Mouse (Mus musculus) G1E (cell line): ENCODE measurements at regions not wholly inside any gene's neighbourhood (a gene's known extent, or its start where the extent isn't known, plus 50 kb on each side); places are given as distances from the start of the nearest gene placed in this dataset.

ENCODE experiments used
- ATAC-seq: 2 replicates; pipeline ENCODE4 v1.8.0; 2016; ENCODE audit warnings: mild to moderate bottlenecking; ENCODE audit not compliant: insufficient number of reproducible peaks, poor library complexity, low FRiP score, severe bottlenecking; ENCODE audit errors: extremely low read depth
- DNase-seq: peaks from one replicate; pipeline ENCODE4 v3.0.0; 2012; ENCODE audit warnings: low spot score
- H3K27me3 ChIP-seq: 2 replicates; pipeline ENCODE4 v1.6.1; 2012; ENCODE audit warnings: mild to moderate bottlenecking, low read length, inconsistent platforms; ENCODE audit not compliant: insufficient read depth
- H3K36me3 ChIP-seq: replicated peaks from 2 replicates; pipeline ENCODE3; 2012; ENCODE audit warnings: mild to moderate bottlenecking, inconsistent platforms
- H3K4me1 ChIP-seq: 2 replicates; pipeline ENCODE4 v1.6.1; 2012; ENCODE audit warnings: low read depth, low read length, inconsistent platforms, mixed read lengths; ENCODE audit not compliant: insufficient read depth
- H3K4me3 ChIP-seq: 2 replicates; pipeline ENCODE4 v1.5.1; 2012; ENCODE audit warnings: low read depth, mild to moderate bottlenecking, inconsistent platforms, low read length, moderate library complexity, mixed read lengths
- H3K9me3 ChIP-seq: replicated peaks from 2 replicates; pipeline ENCODE4 v1.6.1; 2012; ENCODE audit warnings: inconsistent platforms
- CTCF ChIP-seq: IDR thresholded peaks from 2 replicates; pipeline ENCODE4 v1.5.1; 2012; ENCODE audit warnings: low read depth, low read length, inconsistent platforms, mixed read lengths
- GATA1 ChIP-seq: IDR thresholded peaks from 2 replicates; pipeline ENCODE4 v1.6.1; 2012; ENCODE audit warnings: borderline replicate concordance, low read length, inconsistent platforms, mixed read lengths
- GATA2 ChIP-seq: IDR thresholded peaks from 2 replicates; pipeline ENCODE4 v1.6.1; 2012; ENCODE audit warnings: low read depth, low read length, inconsistent platforms, borderline replicate concordance
- POLR2AphosphoS5 ChIP-seq: IDR thresholded peaks from 2 replicates; pipeline ENCODE4 v1.6.1; 2012; ENCODE audit warnings: low read depth, low read length, inconsistent platforms; ENCODE audit not compliant: insufficient replicate concordance
- TAL1 ChIP-seq: conservative IDR thresholded peaks from 2 replicates; pipeline ENCODE4 v1.6.1; 2012; ENCODE audit warnings: low read depth, low read length, inconsistent platforms, mixed read lengths

DNA sequence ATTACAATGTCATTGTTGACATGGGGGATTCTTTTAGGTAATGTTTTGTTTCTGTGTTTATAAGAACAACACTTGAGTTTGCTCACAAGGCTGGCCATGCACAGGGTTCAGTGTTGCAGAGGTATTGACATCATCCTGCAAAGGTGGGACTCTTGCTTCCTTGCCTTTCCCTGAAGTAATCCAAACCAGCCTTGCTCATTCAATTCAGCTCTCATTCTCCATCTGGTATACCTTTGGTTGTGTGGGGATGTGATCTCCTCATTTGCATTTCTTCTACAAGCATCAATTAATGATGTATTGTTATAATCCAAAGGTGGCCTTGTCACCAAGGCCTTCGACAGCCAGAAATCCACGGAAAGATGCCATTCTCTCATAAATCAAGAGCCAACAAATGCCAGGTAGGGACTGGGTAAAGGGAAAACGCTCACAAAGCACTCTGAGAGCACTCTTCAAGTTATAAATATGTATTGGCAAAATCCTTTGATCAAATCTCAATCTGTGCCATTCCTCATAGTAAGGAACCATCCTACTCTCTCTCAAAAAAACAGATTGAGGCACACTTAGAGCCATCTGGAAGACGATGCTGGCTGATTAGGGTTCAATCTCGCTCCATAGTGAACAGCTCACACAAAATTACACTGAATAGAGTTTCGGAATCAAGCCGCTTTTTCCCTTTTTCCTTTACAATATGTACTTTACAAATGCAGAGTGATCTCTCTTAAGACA is 435.1 kb downstream of the Klf5 start:
- Histone ChIP-seq H3K9me3 (peaks cover 23% of the 10 kb centered on the region), H3K4me1 (no peaks in the 10 kb centered on the region), H3K27me3 (no peaks in the 10 kb centered on the region), H3K4me3 (no peak overlapping the region), H3K36me3 (no peaks in the 10 kb centered on the region)
- no peak for TF ChIP-seq POLR2AphosphoS5
- TF ChIP-seq GATA1: no peak
- no peak for TF ChIP-seq GATA2
- no peak for TF ChIP-seq TAL1
- TF ChIP-seq CTCF: no peak
- ATAC-seq: no peak
- DNase-seq: no peak

DNA sequence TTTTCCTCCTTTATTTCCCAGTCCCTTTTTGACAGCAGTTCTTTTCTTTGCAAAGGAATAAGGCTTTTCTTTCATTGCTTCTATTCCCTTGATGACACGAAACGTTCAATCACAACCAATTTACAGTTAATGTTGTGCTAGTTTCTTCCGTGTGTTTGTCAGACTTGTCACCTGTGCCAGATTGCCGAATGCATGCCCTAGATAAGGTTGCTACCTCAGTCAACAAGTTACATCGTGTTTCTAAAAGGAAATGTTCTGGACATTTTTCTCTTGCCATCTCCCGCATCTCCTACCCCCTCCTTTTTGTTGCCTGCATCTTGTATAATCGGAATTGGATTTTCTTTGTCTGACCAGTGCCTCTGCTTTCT is 435.7 kb downstream of the Klf5 start:
- no peaks in the 10 kb centered on the region for H3K4me1 ChIP-seq
- ATAC-seq (no peak), DNase-seq (no peak)
- no peak overlapping the region for H3K4me3 ChIP-seq
- no peaks in the 10 kb centered on the region for H3K36me3 ChIP-seq
- peaks cover 23% of the 10 kb centered on the region for H3K9me3 ChIP-seq
- H3K27me3 ChIP-seq: no peaks in the 10 kb centered on the region
- TF ChIP-seq TAL1 (no peak), GATA1 (no peak), POLR2AphosphoS5 (no peak), CTCF (no peak), GATA2 (no peak)

DNA sequence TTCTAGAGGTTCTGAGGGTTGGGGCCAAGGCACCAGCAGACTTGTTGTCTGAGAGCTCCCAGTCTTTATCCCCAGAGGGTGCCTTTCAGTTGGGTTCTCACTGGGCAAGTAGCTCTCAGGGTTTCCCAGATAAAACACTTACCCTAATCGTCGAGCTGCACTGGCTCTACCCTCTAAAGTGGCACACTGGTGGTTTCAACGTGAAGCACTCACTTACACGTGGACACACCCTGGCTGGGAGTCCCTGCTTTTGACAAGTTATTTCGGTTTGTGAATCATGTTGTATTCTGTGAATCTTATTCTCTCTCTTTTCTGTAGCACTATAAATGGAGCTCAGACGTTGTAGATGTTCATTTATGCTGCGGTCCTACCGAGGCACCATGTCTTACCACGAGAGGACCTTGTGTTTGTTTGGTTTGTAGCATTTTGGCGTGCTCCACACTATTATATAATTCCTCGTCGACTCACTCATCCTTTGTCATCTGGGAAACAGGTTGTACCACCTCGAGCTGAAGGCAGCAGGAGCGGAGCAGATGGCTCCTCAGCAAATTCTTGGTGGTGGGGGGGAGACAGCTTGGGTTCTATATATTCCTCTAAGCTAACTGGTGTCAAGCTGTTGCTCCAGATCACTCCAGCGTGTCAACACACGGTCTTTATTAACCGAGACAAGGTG is 445.3 kb downstream of the Klf5 start:
- DNase-seq (no peak), ATAC-seq (no peak)
- H3K9me3 ChIP-seq: peaks cover 34% of the 10 kb centered on the region
- no peaks in the 10 kb centered on the region for H3K36me3 ChIP-seq
- H3K4me1 ChIP-seq: no peaks in the 10 kb centered on the region
- TF ChIP-seq GATA2 (no peak), CTCF (no peak), GATA1 (no peak), TAL1 (no peak), POLR2AphosphoS5 (no peak)
- H3K27me3 ChIP-seq: no peaks in the 10 kb centered on the region
- H3K4me3 ChIP-seq: no peak overlapping the region

DNA sequence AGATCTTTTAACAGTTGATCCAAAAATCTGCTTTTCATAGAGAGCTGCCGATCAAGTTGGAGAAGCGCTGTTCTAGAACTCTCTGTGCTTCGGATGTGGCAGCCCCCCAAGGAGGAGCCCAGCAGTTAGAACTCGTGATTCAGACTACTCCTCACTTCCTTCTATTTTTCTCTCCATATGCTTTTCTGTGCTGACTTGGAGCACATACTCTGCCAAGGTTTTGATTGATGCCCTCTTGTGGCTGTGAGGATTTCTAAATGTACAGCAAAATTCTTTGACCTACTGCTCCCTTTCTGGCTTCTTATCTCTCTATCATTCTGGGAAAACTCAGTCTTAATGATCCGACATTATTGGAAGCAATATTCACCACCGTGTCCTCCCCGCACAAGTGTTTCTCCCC is 446.7 kb downstream of the Klf5 start:
- no peaks in the 10 kb centered on the region for H3K4me1 ChIP-seq
- no peak for TF ChIP-seq GATA2
- TF ChIP-seq GATA1: no peak
- no peak for TF ChIP-seq CTCF
- TF ChIP-seq TAL1: no peak
- TF ChIP-seq POLR2AphosphoS5: no peak
- H3K27me3 ChIP-seq: no peaks in the 10 kb centered on the region
- no peak for DNase-seq
- H3K36me3 ChIP-seq: no peaks in the 10 kb centered on the region
- peaks cover 34% of the 10 kb centered on the region for H3K9me3 ChIP-seq
- no peak for ATAC-seq
- H3K4me3 ChIP-seq: no peak overlapping the region

DNA sequence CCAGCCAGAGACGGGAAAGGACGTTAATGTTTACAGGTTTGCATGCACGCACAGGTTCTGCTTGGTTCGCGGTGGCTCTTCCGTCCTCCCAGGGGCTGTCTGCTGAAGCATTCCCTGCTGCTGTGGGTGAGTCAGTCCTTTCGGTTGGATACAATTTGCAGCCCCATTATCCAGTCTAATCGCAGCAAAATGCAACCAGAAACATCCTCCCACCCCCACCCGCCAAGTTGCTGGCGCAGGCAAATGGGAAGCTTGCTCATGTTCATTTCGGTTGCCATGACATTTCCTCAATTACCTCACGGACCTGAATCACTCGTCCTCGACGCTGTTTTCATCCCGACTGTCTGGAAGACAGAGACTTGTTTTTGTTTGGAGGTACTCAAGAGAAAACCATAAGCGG is 449.7 kb downstream of the Klf5 start:
- DNase-seq: no peak
- H3K36me3 ChIP-seq: no peaks in the 10 kb centered on the region
- TF ChIP-seq GATA2 (no peak), POLR2AphosphoS5 (no peak), GATA1 (no peak), CTCF (no peak), TAL1 (no peak)
- no peaks in the 10 kb centered on the region for H3K27me3 ChIP-seq
- H3K4me3 ChIP-seq: no peak overlapping the region
- no peaks in the 10 kb centered on the region for H3K4me1 ChIP-seq
- peaks cover 28% of the 10 kb centered on the region for H3K9me3 ChIP-seq
- ATAC-seq: no peak

DNA sequence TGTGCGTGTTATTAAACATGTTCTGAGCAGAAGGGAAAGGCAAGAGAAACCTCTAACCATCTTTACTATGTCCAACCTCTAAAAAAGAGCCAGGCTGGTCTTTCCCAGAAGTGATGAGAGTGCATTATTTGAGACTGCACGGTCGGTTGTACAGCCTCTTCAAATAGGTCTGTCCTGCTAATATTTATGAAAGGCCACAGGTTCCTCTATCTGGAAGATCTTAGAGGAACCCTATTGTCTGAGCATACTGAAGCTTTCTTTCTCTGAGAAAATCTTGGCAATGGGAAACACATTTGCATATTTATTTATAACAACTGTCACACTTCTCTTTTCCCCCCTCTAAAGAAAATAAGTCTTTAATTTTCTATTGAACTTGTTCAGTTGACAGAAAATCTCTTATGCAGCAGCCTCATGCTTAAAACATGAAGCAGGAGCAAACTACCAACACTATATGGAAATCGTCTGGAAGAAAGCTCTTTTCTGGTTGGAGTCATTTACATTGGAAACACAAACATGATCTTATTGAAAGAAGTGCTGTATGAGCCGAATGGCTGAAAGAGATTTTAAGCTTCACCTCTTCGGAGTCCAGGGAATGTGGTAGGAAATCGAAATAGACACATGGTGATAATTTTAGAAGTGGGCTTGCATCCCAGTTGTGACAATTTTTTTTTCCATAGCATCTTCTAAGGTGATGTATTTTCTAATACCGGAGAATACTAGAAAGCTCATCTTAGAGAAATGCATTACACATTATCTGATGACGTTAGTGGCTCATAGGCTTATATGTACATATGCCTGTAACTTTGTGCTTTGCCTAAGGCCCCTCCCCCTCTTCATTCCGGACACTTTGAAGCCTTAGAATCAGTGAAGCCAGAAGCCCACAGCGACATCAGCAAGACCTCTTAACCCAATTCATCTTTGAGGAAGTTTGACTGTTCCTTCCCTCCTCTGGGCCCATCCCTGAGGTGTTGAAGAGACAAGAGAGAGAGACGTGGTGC is 451.1 kb downstream of the Klf5 start:
- TF ChIP-seq TAL1 (no peak), GATA2 (no peak), CTCF (no peak), POLR2AphosphoS5 (no peak), GATA1 (no peak)
- no peak overlapping the region for H3K4me3 ChIP-seq
- no peak for ATAC-seq
- no peaks in the 10 kb centered on the region for H3K4me1 ChIP-seq
- DNase-seq: no peak
- H3K27me3 ChIP-seq: no peaks in the 10 kb centered on the region
- no peaks in the 10 kb centered on the region for H3K36me3 ChIP-seq
- peaks cover 25% of the 10 kb centered on the region for H3K9me3 ChIP-seq
